Mouse (Mus musculus) cerebellum, adult (tissue): ENCODE measurements around the gene Wfdc11.
"Not testable (repeated sequence)": the region's sequence is repeated elsewhere in the genome, so short reads cannot be mapped to it uniquely, and the experiment has no call there.

Source experiments
- ATAC-seq: cut with Nextera tagmentation; 2 replicates; pipeline ENCODE4 v1.9.2; 2017; ENCODE audit warnings: mild to moderate bottlenecking, moderate library complexity, mixed read lengths; ENCODE audit not compliant: insufficient number of reproducible peaks, low FRiP score, low TSS enrichment

Gene Wfdc11

GRCm38 (mm10) chr2:164673987-164674386 is at the start of gene Wfdc11:
Gene Wfdc11 (minus strand): TSS chr2:164674087.
- ATAC-seq, result no peak

GRCm38 (mm10) chr2:164723276-164723675 is 49.4 kb upstream of the Wfdc11 start:
- ATAC-seq, result no peak

- not testable (repeated sequence) for ATAC-seq
Observed at GRCm38 (mm10) chr2:164716194-164716786, 42.4 kb upstream of the Wfdc11 start.

GRCm38 (mm10) chr2:164715005-164715404 is 41.1 kb upstream of the Wfdc11 start, which contains the start of gene Spint5:
Gene Spint5 (plus strand): TSS chr2:164715305.
- ATAC-seq, result no peak

DNA sequence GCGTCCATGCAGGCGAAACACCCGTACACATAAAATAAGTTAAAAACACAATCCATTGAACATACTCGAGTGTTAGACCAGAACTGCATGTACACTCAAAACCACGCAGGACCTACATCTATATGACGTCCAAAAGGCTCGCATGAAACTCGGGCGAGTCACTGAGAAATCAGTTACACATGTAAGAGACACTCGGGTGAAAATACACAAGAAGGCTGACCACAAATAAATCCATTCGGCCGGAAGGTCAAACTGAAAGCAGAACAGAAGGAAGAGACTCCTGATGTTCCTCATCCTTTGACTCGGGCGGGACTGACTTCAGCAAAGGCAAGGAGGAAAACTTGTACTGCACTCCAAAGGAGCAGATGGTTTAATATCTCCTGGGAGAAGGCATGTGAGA is 32.1 kb upstream of the Wfdc11 start:
- ATAC-seq, result no peak

DNA sequence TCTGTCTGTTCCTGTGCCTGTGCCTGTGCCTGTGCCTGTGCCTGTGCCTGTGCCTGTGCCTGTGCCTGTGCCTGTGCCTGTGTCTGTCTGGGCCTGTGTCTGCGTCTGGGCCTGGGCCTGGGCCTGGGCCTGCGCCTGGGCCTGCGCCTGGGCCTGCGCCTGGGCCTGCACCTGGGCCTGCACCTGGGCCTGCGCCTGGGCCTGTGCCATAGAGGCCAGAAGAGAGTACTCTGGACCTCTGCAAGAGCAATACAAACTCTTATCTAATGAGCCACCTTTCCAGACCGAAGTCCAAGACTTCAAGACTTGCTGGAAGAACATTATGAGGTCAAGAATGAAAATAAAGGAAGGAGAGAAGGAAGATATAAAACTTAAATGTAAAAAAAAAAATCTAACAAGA is 31.4 kb upstream of the Wfdc11 start:
- ATAC-seq, result no peak

DNA sequence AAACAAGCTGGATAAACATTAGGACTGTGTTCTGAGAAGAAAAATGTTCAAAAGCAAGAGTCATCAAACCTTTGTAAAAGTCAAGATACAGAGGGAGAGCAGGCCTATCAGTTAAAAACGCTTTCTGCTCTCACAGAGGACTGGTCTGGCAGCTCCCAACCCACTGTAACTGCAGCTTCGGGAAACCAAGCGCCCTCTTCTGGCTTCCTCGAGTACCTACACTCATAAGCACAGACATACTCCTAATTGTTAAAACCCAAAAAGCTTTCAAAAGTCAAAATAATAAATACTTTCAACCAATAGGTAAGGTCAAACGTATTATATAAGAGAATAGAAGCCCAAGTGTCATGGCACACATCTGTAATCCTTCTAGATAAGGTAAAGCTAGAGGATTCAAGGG is 30.3 kb upstream of the Wfdc11 start:
- ATAC-seq, result no peak

DNA sequence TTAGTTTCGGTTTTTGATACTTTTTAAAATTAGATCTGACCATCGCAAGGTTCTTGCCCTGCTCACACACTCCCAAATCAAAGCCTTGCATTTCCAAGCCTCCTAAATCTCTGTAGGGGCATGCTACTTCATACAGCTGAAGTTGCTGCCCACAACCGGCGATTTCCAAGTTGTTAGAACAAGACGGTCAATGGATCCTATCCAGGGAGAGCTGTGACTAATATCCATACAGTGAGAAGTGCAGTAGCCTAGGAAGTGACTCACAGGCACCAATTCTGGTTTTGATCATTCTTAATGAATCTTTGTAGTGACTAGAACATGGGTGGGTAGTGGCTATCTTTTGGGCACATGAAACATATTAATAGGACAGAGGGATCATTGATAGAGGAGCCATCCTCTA is 27.9 kb upstream of the Wfdc11 start:
- no peak for ATAC-seq

- no peak for ATAC-seq
Observed at GRCm38 (mm10) chr2:164700959-164701358, 27.1 kb upstream of the Wfdc11 start.

DNA sequence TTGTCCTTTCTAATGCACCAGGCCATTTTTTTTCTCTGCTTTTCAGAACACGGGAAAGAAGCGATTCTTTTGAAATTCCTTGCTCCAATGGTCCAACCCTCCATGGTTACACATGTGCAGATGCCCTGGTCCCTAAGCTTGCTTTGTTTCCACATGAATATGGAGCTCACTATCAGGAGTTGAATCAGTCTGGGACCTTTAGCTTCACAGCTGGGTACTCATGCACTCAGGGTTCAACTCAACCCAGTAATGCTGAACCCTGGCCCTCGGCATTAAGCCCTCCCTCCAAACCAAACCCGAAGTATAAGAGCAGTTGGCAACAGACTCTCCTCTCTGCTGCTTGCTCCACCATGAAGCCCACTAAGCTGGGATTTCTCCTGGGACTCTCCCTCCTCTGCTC is 24.3 kb upstream of the Wfdc11 start, which contains the start of gene Spint4:
Gene Spint4 (plus strand): TSS at position 301 of the 400 bp plus-strand sequence.
- no peak for ATAC-seq

DNA sequence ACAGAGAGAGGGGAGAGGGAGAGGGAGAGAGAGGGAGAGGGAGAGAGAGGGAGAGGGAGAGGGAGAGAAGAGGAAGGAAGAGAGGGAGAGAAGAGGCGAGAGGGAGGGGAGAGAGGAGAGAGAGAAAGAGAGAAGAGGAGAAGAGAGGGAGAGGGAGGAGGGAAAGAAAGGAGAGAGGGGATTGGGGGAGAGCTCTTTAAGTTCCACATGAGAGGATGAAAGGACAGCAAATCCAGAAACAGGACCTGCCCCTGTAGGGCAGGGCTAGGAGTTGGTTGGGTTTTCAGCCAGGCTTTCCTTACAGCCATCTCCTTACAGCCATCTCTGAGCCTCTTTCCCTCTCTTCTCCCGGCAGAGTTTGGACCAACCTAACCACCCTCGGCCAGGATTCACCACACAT is 10.9 kb upstream of the Wfdc11 start, which contains the start of gene Wfdc13:
Gene Wfdc13 (plus strand): TSS at position 301 of the 400 bp plus-strand sequence.
- ATAC-seq, result no peak

DNA sequence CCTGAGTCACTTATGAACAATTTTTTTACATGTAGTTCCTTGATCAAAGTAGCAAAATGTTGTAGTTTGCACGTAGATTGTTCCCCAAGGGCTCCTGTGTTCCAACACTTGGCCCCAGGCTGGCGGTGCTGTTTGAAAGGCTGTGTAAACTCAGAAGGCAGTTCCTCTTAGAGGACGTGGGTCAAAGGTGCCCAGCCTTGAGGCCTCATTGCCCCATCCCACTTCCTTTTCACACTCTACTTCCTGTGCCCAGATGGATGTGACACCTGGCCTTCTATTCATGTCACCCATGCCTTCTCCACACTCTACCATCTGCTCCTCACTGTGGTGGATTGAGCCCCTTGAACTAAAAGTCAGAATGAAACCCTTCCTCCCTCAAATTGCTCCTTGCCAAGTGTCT is 6.0 kb upstream of the Wfdc11 start:
- no peak for ATAC-seq

DNA sequence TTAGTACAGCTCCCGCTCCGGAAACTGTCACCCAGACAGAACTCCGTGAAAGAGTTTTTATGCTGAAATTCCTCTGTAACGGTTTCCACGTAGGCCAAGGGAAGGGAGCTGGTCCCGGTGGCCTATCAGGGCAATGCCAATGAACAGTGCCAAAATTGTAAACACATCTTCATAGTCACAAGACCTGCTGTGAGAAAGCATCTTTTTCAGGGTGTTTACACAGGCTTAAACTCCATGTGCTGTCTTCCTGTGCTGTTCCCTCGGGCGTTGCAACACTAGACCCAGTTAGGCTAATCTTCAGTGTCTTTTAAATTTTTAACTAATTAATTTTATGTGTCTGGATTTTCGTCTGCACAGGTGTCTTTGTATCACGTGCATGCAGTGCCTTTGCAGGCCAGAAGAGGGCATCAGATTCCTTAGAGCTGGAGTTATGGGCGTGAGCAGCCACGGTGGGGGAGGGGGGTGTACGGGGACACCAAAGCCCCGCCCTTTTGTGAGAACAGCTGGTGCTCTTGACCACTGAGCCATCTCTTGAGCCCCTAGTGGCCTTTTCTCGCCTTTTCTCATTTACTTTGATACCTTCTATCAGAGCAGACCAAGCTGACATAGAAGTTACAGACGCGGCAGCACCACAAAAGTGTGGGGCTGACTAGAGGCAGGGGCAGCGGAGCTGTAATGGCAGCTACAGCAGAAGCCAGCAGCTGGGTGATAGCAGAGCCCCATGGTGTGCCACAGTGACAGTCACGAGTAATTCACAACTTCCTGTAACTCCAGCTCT is 5.2 kb upstream of the Wfdc11 start:
- no peak for ATAC-seq

- no peak for ATAC-seq
Observed at GRCm38 (mm10) chr2:164676916-164677685, 3.2 kb upstream of the Wfdc11 start.

DNA sequence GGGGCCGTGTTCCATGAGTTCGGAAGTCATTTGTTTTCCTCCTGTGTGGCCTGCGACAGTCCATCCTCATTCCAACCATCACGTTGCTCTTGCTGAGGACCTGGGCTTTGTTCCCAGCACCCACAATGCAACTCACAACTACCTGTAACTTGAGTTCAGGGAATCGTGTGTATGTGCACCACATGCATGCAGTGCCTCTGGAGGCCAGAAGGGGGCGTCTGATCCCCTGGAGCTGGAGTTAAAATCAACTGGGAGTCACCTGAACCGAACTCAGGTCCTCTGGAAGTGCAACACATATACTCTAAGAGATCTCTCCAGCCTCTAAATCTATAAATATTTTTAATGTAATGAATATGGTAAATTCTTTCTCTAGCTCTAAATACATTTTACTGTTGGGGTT is 2.2 kb upstream of the Wfdc11 start:
- ATAC-seq, result no peak

GRCm38 (mm10) chr2:164670938-164671337 is 2.9 kb downstream of the Wfdc11 start:
- ATAC-seq, result no peak

- no peak for ATAC-seq
Observed at GRCm38 (mm10) chr2:164670261-164670660, 3.6 kb downstream of the Wfdc11 start.

DNA sequence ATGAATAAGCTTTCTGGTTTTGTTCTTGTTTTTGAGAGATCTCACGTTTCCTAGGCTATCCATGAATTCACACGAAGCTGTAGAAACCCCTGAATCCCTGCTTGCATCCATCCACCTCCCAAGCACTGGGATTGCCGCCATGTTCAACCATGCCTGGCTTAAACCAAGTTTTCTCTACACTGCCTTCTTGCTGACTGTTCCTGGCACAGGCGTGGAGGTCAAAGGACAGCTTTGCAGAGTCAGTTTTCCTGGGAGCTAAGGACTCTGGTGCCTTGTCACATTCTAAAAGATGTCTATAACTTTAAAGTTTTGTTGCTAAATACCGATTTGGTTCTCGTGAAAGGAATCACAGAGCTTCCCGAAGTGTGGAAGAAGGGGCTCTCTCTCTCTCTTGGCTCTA is 9.0 kb downstream of the Wfdc11 start:
- ATAC-seq, result no peak

GRCm38 (mm10) chr2:164656483-164656882 is 17.4 kb downstream of the Wfdc11 start, which contains the start of gene Wfdc9:
Gene Wfdc9 (minus strand): TSS chr2:164656583.
- no peak for ATAC-seq

- no peak for ATAC-seq
Observed at GRCm38 (mm10) chr2:164655858-164656257, 18.0 kb downstream of the Wfdc11 start, which contains the start of gene Wfdc10. Gene Wfdc10 (plus strand): TSS chr2:164656046.
